Mouse (Mus musculus): ENCODE data around the gene Cenpp.

- no peak for TF ChIP-seq EP300 (IDR thresholded peaks at IDR 0.05)
- no peak for TF ChIP-seq CTCF (IDR thresholded peaks at IDR 0.05)
Measured at GRCm38 (mm10) chr13:49556924-49557323, 95.7 kb downstream of the Cenpp start.

Data from lung, postnatal 0 days (tissue).